ENCODE assay signal across 12 mouse cellular contexts in the genomic region with DNA sequence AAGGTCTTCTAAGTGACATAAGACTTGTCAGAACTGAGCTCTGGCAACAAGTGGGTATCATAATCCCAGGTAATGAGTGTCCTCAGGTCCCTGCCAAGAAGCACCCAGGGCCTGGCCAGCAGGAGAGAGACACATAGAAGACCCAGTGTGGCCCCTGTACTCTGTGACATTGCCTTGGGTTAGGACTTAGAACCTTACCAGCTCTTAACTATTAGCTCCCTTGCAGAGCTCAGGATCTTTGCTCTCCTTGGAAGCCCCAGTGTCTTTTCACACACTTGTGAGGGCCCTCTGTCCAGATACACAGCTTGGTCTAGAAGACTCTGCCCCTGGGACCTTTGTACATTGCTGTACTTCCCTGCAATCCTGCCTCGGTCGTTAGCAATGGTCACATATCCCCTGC. TPM values are rescaled to one million over a fixed set of nuclear protein-coding genes. Genes with fewer than 3 reads are reported as not detected.
DNase-seq lines count a peak whose midpoint lies in the region; ATAC-seq and TF ChIP-seq lines count a peak whose summit lies in the region.
"Had no signal": no experiment of that assay in that cellular context is flagged by ENCODE, and none has a peak within 500 bp of the region (broad histone marks: within the 10 kb centered on the region; RNA-seq: fewer than 3 reads in every experiment).

No protein-coding gene starts in this region.

- DNase-seq in liver, result no peak
- DNase-seq in kidney, adult 9 months, result peak; percentile 88
- DNase-seq in midbrain, postnatal 0 days (ENCODE audit: low spot score), result no peak
- DNase-seq in natural killer cell, adult 2 months (ENCODE audit: low spot score in 2 of 2), result no peak
- DNase-seq in ovary, adult 18-20 months (ENCODE audit: low spot score), result no peak
- DNase-seq: heart, adult 11 months; layer of hippocampus, postnatal 36 days had no signal

- H3K9me3 ChIP-seq in forebrain, embryonic 13.5 days (replicated peaks), result no peaks in the 10 kb centered on the region
- H3K9me3 ChIP-seq in forebrain, embryonic 16.5 days (ENCODE audit: control insufficient read depth, low read length), result no peaks in the 10 kb centered on the region
- H3K9me3 ChIP-seq in liver, embryonic 12.5 days (replicated peaks), result no peaks in the 10 kb centered on the region
- no peaks in the 10 kb centered on the region for H3K9me3 ChIP-seq in midbrain, postnatal 0 days (ENCODE audit: low read length)
- H3K9me3 ChIP-seq: lung, embryonic 15.5 days had no signal

- H3K27ac ChIP-seq in forebrain, embryonic 13.5 days, result no peak overlapping the region
- no peak overlapping the region for H3K27ac ChIP-seq in forebrain, embryonic 16.5 days (ENCODE audit: low read length)
- no peak overlapping the region for H3K27ac ChIP-seq in liver, embryonic 12.5 days
- no peak overlapping the region for H3K27ac ChIP-seq in midbrain, postnatal 0 days (ENCODE audit: low read depth, low read length)
- H3K27ac ChIP-seq: lung, embryonic 15.5 days had no signal

- H3K36me3 ChIP-seq in forebrain, embryonic 13.5 days (ENCODE audit: poor library complexity, severe bottlenecking), result no peaks in the 10 kb centered on the region
- no peaks in the 10 kb centered on the region for H3K36me3 ChIP-seq in forebrain, embryonic 16.5 days (ENCODE audit: control insufficient read depth, insufficient read depth)
- H3K36me3 ChIP-seq in liver, embryonic 12.5 days, result peaks cover under 1% of the 10 kb centered on the region; the same call in 1 of the 2 replicates
- no peaks in the 10 kb centered on the region for H3K36me3 ChIP-seq in midbrain, postnatal 0 days (ENCODE audit: insufficient read depth, low read length)
- H3K36me3 ChIP-seq: lung, embryonic 15.5 days had no signal

- H3K4me1 ChIP-seq in forebrain, embryonic 13.5 days, result peaks cover 54% of the 10 kb centered on the region
- peaks cover 50% of the 10 kb centered on the region for H3K4me1 ChIP-seq in forebrain, embryonic 16.5 days (replicated peaks; ENCODE audit: control insufficient read depth, insufficient read depth, low read length)
- peaks cover 99% of the 10 kb centered on the region for H3K4me1 ChIP-seq in liver, embryonic 12.5 days
- H3K4me1 ChIP-seq in midbrain, postnatal 0 days (ENCODE audit: insufficient read depth, low read length), result peaks cover 20% of the 10 kb centered on the region

- no peak for ATAC-seq in forebrain, embryonic 13.5 days
- no peak for ATAC-seq in forebrain, embryonic 16.5 days
- no peak for ATAC-seq in liver, embryonic 12.5 days
- ATAC-seq in midbrain, postnatal 0 days (ENCODE audit: low FRiP score), result no peak

- H3K9ac ChIP-seq in forebrain, embryonic 13.5 days, result 0 out of 2 replicates have a peak overlapping the region, but pooled peaks have one; percentile 12
- H3K9ac ChIP-seq in forebrain, embryonic 16.5 days (replicated peaks; ENCODE audit: low read depth, low read length), result no peak overlapping the region
- no peak overlapping the region for H3K9ac ChIP-seq in liver, embryonic 12.5 days
- H3K9ac ChIP-seq in midbrain, postnatal 0 days (replicated peaks; ENCODE audit: low read length, poor library complexity, severe bottlenecking), result 0 out of 2 replicates have a peak overlapping the region, but pooled peaks have one; percentile 24
- H3K9ac ChIP-seq: lung, embryonic 15.5 days had no signal

- no peaks in the 10 kb centered on the region for H3K27me3 ChIP-seq in forebrain, embryonic 13.5 days
- no peaks in the 10 kb centered on the region for H3K27me3 ChIP-seq in forebrain, embryonic 16.5 days (replicated peaks; ENCODE audit: control insufficient read depth, insufficient read depth, low read length)
- no peaks in the 10 kb centered on the region for H3K27me3 ChIP-seq in liver, embryonic 12.5 days (replicated peaks)
- H3K27me3 ChIP-seq in midbrain, postnatal 0 days (ENCODE audit: insufficient read depth, low read length), result no peaks in the 10 kb centered on the region
- H3K27me3 ChIP-seq: lung, embryonic 15.5 days had no signal

- no peak for TF ChIP-seq CTCF in midbrain, postnatal 0 days (IDR thresholded peaks at IDR 0.05)

- 68% methylated on average over 2 of the region's 2 CpGs for WGBS in forebrain, embryonic 13.5 days
- WGBS in forebrain, embryonic 16.5 days, result 60% methylated on average over 2 of the region's 2 CpGs
- WGBS in liver, embryonic 12.5 days (ENCODE audit: insufficient replicate concordance), result 80% methylated on average over 2 of the region's 2 CpGs
- WGBS in midbrain, postnatal 0 days, result 81% methylated on average over 2 of the region's 2 CpGs

- H3K4me3 ChIP-seq in forebrain, embryonic 13.5 days, result no peak overlapping the region
- no peak overlapping the region for H3K4me3 ChIP-seq in forebrain, embryonic 16.5 days (replicated peaks; ENCODE audit: low read length)
- H3K4me3 ChIP-seq in liver, embryonic 12.5 days, result no peak overlapping the region
- H3K4me3 ChIP-seq in midbrain, postnatal 0 days (ENCODE audit: low read depth, low read length), result 0 out of 2 replicates have a peak overlapping the region, but pooled peaks have one; percentile 1
- H3K4me3 ChIP-seq: erythroblast, embryonic 14.5 days; lung, embryonic 15.5 days had no signal

- H3K4me2 ChIP-seq in forebrain, embryonic 13.5 days, result peak overlapping the region; percentile 72
- H3K4me2 ChIP-seq in forebrain, embryonic 16.5 days (ENCODE audit: low read length), result no peak overlapping the region
- peak overlapping the region; percentile 97 for H3K4me2 ChIP-seq in liver, embryonic 12.5 days
- peak overlapping the region; percentile 78 for H3K4me2 ChIP-seq in midbrain, postnatal 0 days (ENCODE audit: low read depth, low read length, poor library complexity, severe bottlenecking)
- H3K4me2 ChIP-seq: lung, embryonic 15.5 days had no signal

RNA-seq across cellular contexts. Expression of a gene that starts 23.7 kb away (rescaled TPM):
- 11.7 and 12.1 TPM in 2 replicates for polyA plus RNA-seq in forebrain, embryonic 13.5 days (2015; fragmentation: Nextera tagmentation; extraction: Ambion mirVana)
- 19.5 and 23.0 TPM in 2 replicates for polyA plus RNA-seq in forebrain, embryonic 16.5 days (2015; fragmentation: Nextera tagmentation; extraction: Ambion mirVana)
- 6.8 and 6.9 TPM in 2 replicates for polyA plus RNA-seq in liver, embryonic 12.5 days (2016; fragmentation: Nextera tagmentation; extraction: Ambion mirVana)
- total RNA-seq in midbrain, postnatal 0 days (2014; rRNA removed), result 20.5 and 21.6 TPM in 2 replicates
- 11.6 and 12.1 TPM in 2 replicates for polyA plus RNA-seq in midbrain, postnatal 0 days (2015; fragmentation: Nextera tagmentation; extraction: Ambion mirVana)

Comparison
In these comparisons a context has a peak if more than half of its experiments do, and no peak if none do; other contexts are left out.
1. H3K9ac ChIP-seq: peak in forebrain, embryonic 13.5 days (single experiment) and midbrain, postnatal 0 days (single experiment); none in forebrain, embryonic 16.5 days (single experiment) and liver, embryonic 12.5 days (single experiment).